Mouse (Mus musculus) adrenal gland, postnatal 14 days (tissue): ENCODE data around the gene Aadat. TPM values are rescaled to one million over a fixed set of nuclear protein-coding genes. Genes with fewer than 3 reads are reported as not detected.
A peak's percentile ranks its signal among the peaks of the same experiment; 100 is the strongest.
"Not testable (repeated sequence)": the region's sequence is repeated elsewhere in the genome, so short reads cannot be mapped to it uniquely, and the experiment has no call there.

Experiments used
- DNase-seq: peaks from one replicate; pipeline ENCODE4 v3.0.0; 2021; ENCODE audit warnings: mixed read lengths
- long read RNA-seq, 2 experiments: library from polyadenylated mRNA; stranded (forward); transcript quantifications; one replicate each; pipeline ENCODE4 v2.0.0; 2021
- total RNA-seq: library from RNA; stranded (reverse); gene quantifications from 2 replicates; pipeline ENCODE4 v1.2.3, GENCODE M21; 2021

Gene Aadat
- 0.30 and 11.1 TPM in 2 replicates for total RNA-seq
- long read RNA-seq, experiment 1: 0 reads
- long read RNA-seq, experiment 2, partial matches to known transcripts: 1 of 5 reads
- long read RNA-seq, experiment 2, other reads (novel, unspliced or antisense): 0 of 5 reads

GRCm38 (mm10) chr8:60505653-60506521 lies at the start of gene Aadat:
Aadat (plus strand) TSS chr8:60505932.
- DNase-seq: peak; percentile 62

- peak; percentile 71 for DNase-seq
These were observed 38.9 kb upstream of the Aadat start for GRCm38 (mm10) chr8:60466686-60467335.

GRCm38 (mm10) chr8:60490147-60490546 lies 15.6 kb upstream of the Aadat start:
- DNase-seq: no peak

- DNase-seq: no peak
These were observed 13.9 kb upstream of the Aadat start for GRCm38 (mm10) chr8:60491871-60492270.

- DNase-seq: peak; percentile 4
These were observed 13.3 kb upstream of the Aadat start for GRCm38 (mm10) chr8:60492471-60492870.

- DNase-seq: no peak
These were observed 11.1 kb upstream of the Aadat start for GRCm38 (mm10) chr8:60494606-60495005.

GRCm38 (mm10) chr8:60495046-60495445 lies 10.7 kb upstream of the Aadat start:
- not testable (repeated sequence) for DNase-seq

GRCm38 (mm10) chr8:60503098-60503497 lies 2.6 kb upstream of the Aadat start, which contains the start of gene Gm10283:
Gm10283 (minus strand) TSS chr8:60503198.
- no peak for DNase-seq

- no peak for DNase-seq
These were observed 12.6 kb downstream of the Aadat start for GRCm38 (mm10) chr8:60518286-60518685.

- DNase-seq: no peak
These were observed 29.2 kb downstream of the Aadat start for GRCm38 (mm10) chr8:60534945-60535344.

GRCm38 (mm10) chr8:60566783-60567182 lies 61.1 kb downstream of the Aadat start:
- no peak for DNase-seq

GRCm38 (mm10) chr8:60577231-60577630 lies 71.5 kb downstream of the Aadat start:
- DNase-seq: no peak

- no peak for DNase-seq
These were observed 77.6 kb downstream of the Aadat start for GRCm38 (mm10) chr8:60583369-60583768.

- DNase-seq: not testable (repeated sequence)
These were observed 85.8 kb downstream of the Aadat start for GRCm38 (mm10) chr8:60591352-60592105.

GRCm38 (mm10) chr8:60594761-60595160 lies 89.0 kb downstream of the Aadat start:
- DNase-seq: peak; percentile 9

Other genes with a start within 250 kb of the Aadat start
- not detected in 2 replicates for gene Gm10283, start 2.7 kb upstream of the Aadat start, total RNA-seq
- gene Mfap3l, start 126.9 kb downstream of the Aadat start, total RNA-seq: 2.0 and 2.1 TPM in 2 replicates